9 mouse cellular contexts compared by ENCODE assay signal in genomic region chr10:77566651-77567050, GRCm38 (mm10). TPM values are rescaled to one million over a fixed set of nuclear protein-coding genes. Genes with fewer than 3 reads are reported as not detected.
DNase-seq lines count a peak whose midpoint lies in the region; ATAC-seq and TF ChIP-seq lines count a peak whose summit lies in the region.
"Had no signal": no experiment of that assay in that cellular context is flagged by ENCODE, and none has a peak within 500 bp of the region (broad histone marks: within the 10 kb centered on the region; RNA-seq: fewer than 3 reads in every experiment).

No protein-coding gene starts in this region.

- 0 out of 2 replicates have a peak, but pooled peaks have one; percentile 19 for ATAC-seq in kidney, embryonic 15.5 days (replicated peaks; ENCODE audit: low FRiP score)
- peak; percentile 38; the same call in 1 of the 2 replicates for ATAC-seq in liver, embryonic 14.5 days (ENCODE audit: insufficient read depth)

- no peak for TF ChIP-seq POLR2A in MEL (IDR thresholded peaks at IDR 0.05; ENCODE audit: control insufficient read depth in 1 of 2, insufficient read depth in 1 of 2, low read depth in 1 of 2, low read length in 2 of 2, poor library complexity in 1 of 2)

- H3K9me3 ChIP-seq in MEL (replicated peaks; ENCODE audit: insufficient read depth, low read length), result no peaks in the 10 kb centered on the region
- H3K9me3 ChIP-seq in kidney, embryonic 15.5 days (replicated peaks), result no peaks in the 10 kb centered on the region
- H3K9me3 ChIP-seq in liver, embryonic 14.5 days (ENCODE audit: control insufficient read depth, low read length), result no peaks in the 10 kb centered on the region

- H3K27ac ChIP-seq in MEL (ENCODE audit: control insufficient read depth, low read depth, low read length), result no peak overlapping the region
- no peak overlapping the region for H3K27ac ChIP-seq in gastrocnemius, adult 2 months
- no peak overlapping the region for H3K27ac ChIP-seq in kidney, embryonic 15.5 days
- H3K27ac ChIP-seq in liver, embryonic 14.5 days, result no peak overlapping the region

- peaks cover 20 to 40% of the 10 kb centered on the region in 2 experiments for H3K4me1 ChIP-seq in MEL (ENCODE audit: control insufficient read depth in 1 of 2, insufficient read depth in 2 of 2, low read length in 2 of 2)
- peaks cover 15% of the 10 kb centered on the region for H3K4me1 ChIP-seq in kidney, embryonic 15.5 days
- H3K4me1 ChIP-seq in liver, embryonic 14.5 days (replicated peaks; ENCODE audit: control insufficient read depth in 2 of 2, insufficient read depth in 2 of 2, low read length in 1 of 2), result peaks cover 0 to 2% of the 10 kb centered on the region in 2 experiments; a peak in 2 of 4 replicates

- no peaks in the 10 kb centered on the region for H3K27me3 ChIP-seq in MEL (ENCODE audit: control insufficient read depth in 1 of 2, insufficient read depth in 2 of 2, low read length in 2 of 2)
- H3K27me3 ChIP-seq in kidney, embryonic 15.5 days, result no peaks in the 10 kb centered on the region
- H3K27me3 ChIP-seq in liver, embryonic 14.5 days (ENCODE audit: control insufficient read depth, insufficient read depth, low read length), result no peaks in the 10 kb centered on the region

- no peaks in the 10 kb centered on the region for H3K79me2 ChIP-seq in MEL (ENCODE audit: control insufficient read depth, insufficient read depth, low read length, poor library complexity)

- no peak overlapping the region for H3K4me3 ChIP-seq in MEL (ENCODE audit: control insufficient read depth in 1 of 2, insufficient read depth in 1 of 2, low read depth in 2 of 2, low read length in 2 of 2)
- H3K4me3 ChIP-seq in gastrocnemius, adult 2 months, result no peak overlapping the region
- no peak overlapping the region for H3K4me3 ChIP-seq in kidney, embryonic 15.5 days (replicated peaks)
- H3K4me3 ChIP-seq in liver, embryonic 14.5 days (ENCODE audit: insufficient read depth in 1 of 2, low read depth in 2 of 2, low read length in 2 of 2), result no peak overlapping the region

- peaks cover 5 to 25% of the 10 kb centered on the region in 2 experiments for H3K36me3 ChIP-seq in MEL (ENCODE audit: control insufficient read depth in 1 of 2, insufficient read depth in 2 of 2, low read length in 2 of 2)
- no peaks in the 10 kb centered on the region for H3K36me3 ChIP-seq in kidney, embryonic 15.5 days
- H3K36me3 ChIP-seq in liver, embryonic 14.5 days (replicated peaks; ENCODE audit: control insufficient read depth, insufficient read depth, low read depth), result no peaks in the 10 kb centered on the region

- TF ChIP-seq CTCF in MEL (IDR thresholded peaks at IDR 0.05 in 2 of 3, conservative IDR thresholded peaks at IDR 0.05 in 1 of 3; ENCODE audit: control insufficient read depth in 1 of 3, insufficient read depth in 1 of 3, low read depth in 2 of 3, low read length in 3 of 3, poor library complexity in 1 of 3, severe bottlenecking in 1 of 3), result peak; percentile 90 to 98 (median 97)
- TF ChIP-seq CTCF in gastrocnemius, adult 2 months (IDR thresholded peaks at IDR 0.05), result no peak; the same call in 1 of the 2 replicates
- peak; percentile 97 for TF ChIP-seq CTCF in liver, embryonic 14.5 days (IDR thresholded peaks at IDR 0.05; ENCODE audit: low read depth)

- H3K4me2 ChIP-seq in kidney, embryonic 15.5 days, result no peak overlapping the region
- no peak overlapping the region for H3K4me2 ChIP-seq in liver, embryonic 14.5 days (ENCODE audit: low read depth)

- no peak overlapping the region for H3K9ac ChIP-seq in MEL (ENCODE audit: control insufficient read depth, low read depth, low read length, poor library complexity, severe bottlenecking)
- H3K9ac ChIP-seq in kidney, embryonic 15.5 days, result no peak overlapping the region
- no peak overlapping the region for H3K9ac ChIP-seq in liver, embryonic 14.5 days (replicated peaks)

- intact Hi-C loops in gastrocnemius, adult 2 months (cut with DNase I), result loop anchor here (1.0 kb wide), 1 partner anchor 49 kb away; no protein-coding TSS in a partner anchor

- 31% methylated on average over 8 of the region's 8 CpGs for WGBS in kidney, embryonic 15.5 days
- WGBS in liver, embryonic 14.5 days (ENCODE audit: insufficient replicate concordance), result 14% methylated on average over 8 of the region's 8 CpGs

- peak; percentile 77 for DNase-seq in A20 (ENCODE audit: low read depth, low spot score)
- DNase-seq in MEL (ENCODE audit: low read depth, low spot score), result peak; percentile 83
- peak; percentile 79 for DNase-seq in cerebellum, adult 11-12 months
- peak; percentile 94 for DNase-seq in gastrocnemius, adult 2 months
- DNase-seq in liver, embryonic 14.5 days (ENCODE audit: low read depth in 3 of 3, low spot score in 3 of 3), result peak in 1 of 3 experiments; percentile 46
- peak; percentile 71 for DNase-seq in retina, postnatal 1 day
- peak; percentile 98 for DNase-seq in thymus, postnatal 4 days

- TF ChIP-seq EP300 in MEL (IDR thresholded peaks at IDR 0.05; ENCODE audit: low read depth in 1 of 2, low read length in 2 of 2), result no peak
- TF ChIP-seq EP300 in liver, embryonic 14.5 days (IDR thresholded peaks at IDR 0.05; ENCODE audit: low read depth), result no peak

- TF ChIP-seq RAD21 in MEL (IDR thresholded peaks at IDR 0.05; ENCODE audit: low read depth, low read length), result peak; percentile 47

TF ChIP-seq in MEL, 35 proteins besides CTCF, POLR2A, EP300 and RAD21:
- TF ChIP-seq MYB (IDR thresholded peaks at IDR 0.05; ENCODE audit: low read depth, low read length), result no peak
- peak; percentile 75 for TF ChIP-seq SMC3 (IDR thresholded peaks at IDR 0.05; ENCODE audit: low read depth, low read length)
- TF ChIP-seq USF1 (IDR thresholded peaks at IDR 0.05; ENCODE audit: low read depth, low read length), result no peak
- TF ChIP-seq POLR2AphosphoS2 (IDR thresholded peaks at IDR 0.05; ENCODE audit: low read length), result no peak
- no peak for TF ChIP-seq MAX (IDR thresholded peaks at IDR 0.05; ENCODE audit: low read length)
- TF ChIP-seq TCF12 (IDR thresholded peaks at IDR 0.05; ENCODE audit: low read depth, low read length), result no peak
- no peak for TF ChIP-seq MAZ (IDR thresholded peaks at IDR 0.05; ENCODE audit: low read depth, low read length)
- no peak for TF ChIP-seq RCOR1 (IDR thresholded peaks at IDR 0.05; ENCODE audit: low read depth, low read length)
- no peak for TF ChIP-seq ZNF384 (IDR thresholded peaks at IDR 0.05; ENCODE audit: low read depth, low read length)
- no peak for TF ChIP-seq USF2 (IDR thresholded peaks at IDR 0.05; ENCODE audit: borderline replicate concordance in 1 of 2, insufficient read depth in 1 of 2, low read depth in 1 of 2, low read length in 2 of 2)
- peak; percentile 4; the same call in 1 of the 2 replicates for TF ChIP-seq ZC3H11A (IDR thresholded peaks at IDR 0.05; ENCODE audit: low read depth, low read length)

RNA-seq across cellular contexts. Expression of gene Pttg1ip, which starts 14.9 kb away (rescaled TPM):
- 41.1 and 50.4 TPM in 2 replicates for total RNA-seq in MEL (2012; rRNA removed)
- polyA plus RNA-seq in MEL (2012; ENCODE audit: insufficient read depth in 1 of 2, insufficient read length in 2 of 2, low read depth in 1 of 2, low replicate concordance in 2 of 2, missing spikeins in 1 of 2), result 10 to 100 TPM in 1 of 2 experiments, not detected in 1; 53.1 TPM
- total RNA-seq in gastrocnemius, adult 2 months (2021), result 10 to 100 TPM; 30.5 to 36.5 TPM
- 149 and 152 TPM in 2 replicates for polyA plus RNA-seq in kidney, embryonic 15.5 days (2015; fragmentation: Nextera tagmentation; extraction: Ambion mirVana)
- 36.6 and 40.5 TPM in 2 replicates for polyA plus RNA-seq in liver, embryonic 14.5 days (2012; rRNA removed)
- 64.8 and 69.1 TPM in 2 replicates for polyA plus RNA-seq in liver, embryonic 14.5 days (2014; fragmentation: Nextera tagmentation; extraction: Ambion mirVana)

RNA-seq across cellular contexts. Expression of gene Itgb2, which starts 36.6 kb away (rescaled TPM):
- 36.7 and 36.9 TPM in 2 replicates for total RNA-seq in MEL (2012; rRNA removed)
- 10 to 100 TPM in 1 of 2 experiments, not detected in 1; 45.8 TPM for polyA plus RNA-seq in MEL (2012; ENCODE audit: insufficient read depth in 1 of 2, insufficient read length in 2 of 2, low read depth in 1 of 2, low replicate concordance in 2 of 2, missing spikeins in 1 of 2)
- 1 to 10 TPM in 1 of 2 experiments, under 1 TPM in 1; 0.92 to 1.8 TPM for total RNA-seq in gastrocnemius, adult 2 months (2021)
- 2.1 and 2.3 TPM in 2 replicates for polyA plus RNA-seq in kidney, embryonic 15.5 days (2015; fragmentation: Nextera tagmentation; extraction: Ambion mirVana)
- polyA plus RNA-seq in liver, embryonic 14.5 days (2012; rRNA removed), result 7.1 and 8.7 TPM in 2 replicates
- polyA plus RNA-seq in liver, embryonic 14.5 days (2014; fragmentation: Nextera tagmentation; extraction: Ambion mirVana), result 9.2 and 11.1 TPM in 2 replicates

RNA-seq across cellular contexts. Expression of gene Sumo3, which starts 39.2 kb away (rescaled TPM):
- 145 and 151 TPM in 2 replicates for total RNA-seq in MEL (2012; rRNA removed)
- polyA plus RNA-seq in MEL (2012; ENCODE audit: insufficient read depth in 1 of 2, insufficient read length in 2 of 2, low read depth in 1 of 2, low replicate concordance in 2 of 2, missing spikeins in 1 of 2), result 100 to 1,000 TPM in 1 of 2 experiments, not detected in 1; 342 TPM
- total RNA-seq in gastrocnemius, adult 2 months (2021), result 10 to 100 TPM; 43.5 to 44.5 TPM
- 332 TPM in 2 replicates for polyA plus RNA-seq in kidney, embryonic 15.5 days (2015; fragmentation: Nextera tagmentation; extraction: Ambion mirVana)
- polyA plus RNA-seq in liver, embryonic 14.5 days (2012; rRNA removed), result 74.1 and 109 TPM in 2 replicates
- polyA plus RNA-seq in liver, embryonic 14.5 days (2014; fragmentation: Nextera tagmentation; extraction: Ambion mirVana), result 82.5 and 87.7 TPM in 2 replicates

RNA-seq across cellular contexts. Expression of gene Gm49325, which starts 39.3 kb away (rescaled TPM):
- 3.5 and 3.7 TPM in 2 replicates for total RNA-seq in MEL (2012; rRNA removed)
- 1 to 10 TPM in 1 of 2 experiments, not detected in 1; 1.0 TPM for polyA plus RNA-seq in MEL (2012; ENCODE audit: insufficient read depth in 1 of 2, insufficient read length in 2 of 2, low read depth in 1 of 2, low replicate concordance in 2 of 2, missing spikeins in 1 of 2)
- 1 to 10 TPM; 8.4 to 8.6 TPM for total RNA-seq in gastrocnemius, adult 2 months (2021)
- polyA plus RNA-seq in kidney, embryonic 15.5 days (2015; fragmentation: Nextera tagmentation; extraction: Ambion mirVana), result 3.6 and 6.3 TPM in 2 replicates
- polyA plus RNA-seq in liver, embryonic 14.5 days (2012; rRNA removed), result 0.09 TPM in 1 of 2 replicates, not detected in the other
- not detected in 2 replicates for polyA plus RNA-seq in liver, embryonic 14.5 days (2014; fragmentation: Nextera tagmentation; extraction: Ambion mirVana)
- polyA plus RNA-seq: heart, embryonic 14.5 days had no signal

RNA-seq across cellular contexts. Expression of gene Fam207a, which starts 51.1 kb away (rescaled TPM):
- 54.9 and 70.6 TPM in 2 replicates for total RNA-seq in MEL (2012; rRNA removed)
- 10 to 100 TPM in 1 of 2 experiments, not detected in 1; 74.0 TPM for polyA plus RNA-seq in MEL (2012; ENCODE audit: insufficient read depth in 1 of 2, insufficient read length in 2 of 2, low read depth in 1 of 2, low replicate concordance in 2 of 2, missing spikeins in 1 of 2)
- 1 to 10 TPM; 5.4 to 8.4 TPM for total RNA-seq in gastrocnemius, adult 2 months (2021)
- polyA plus RNA-seq in kidney, embryonic 15.5 days (2015; fragmentation: Nextera tagmentation; extraction: Ambion mirVana), result 34.3 and 37.2 TPM in 2 replicates
- 9.6 and 13.9 TPM in 2 replicates for polyA plus RNA-seq in liver, embryonic 14.5 days (2012; rRNA removed)
- polyA plus RNA-seq in liver, embryonic 14.5 days (2014; fragmentation: Nextera tagmentation; extraction: Ambion mirVana), result 16.7 and 19.5 TPM in 2 replicates
